Comparison of ENCODE assay signal across 18 mouse cellular contexts in the genomic region with DNA sequence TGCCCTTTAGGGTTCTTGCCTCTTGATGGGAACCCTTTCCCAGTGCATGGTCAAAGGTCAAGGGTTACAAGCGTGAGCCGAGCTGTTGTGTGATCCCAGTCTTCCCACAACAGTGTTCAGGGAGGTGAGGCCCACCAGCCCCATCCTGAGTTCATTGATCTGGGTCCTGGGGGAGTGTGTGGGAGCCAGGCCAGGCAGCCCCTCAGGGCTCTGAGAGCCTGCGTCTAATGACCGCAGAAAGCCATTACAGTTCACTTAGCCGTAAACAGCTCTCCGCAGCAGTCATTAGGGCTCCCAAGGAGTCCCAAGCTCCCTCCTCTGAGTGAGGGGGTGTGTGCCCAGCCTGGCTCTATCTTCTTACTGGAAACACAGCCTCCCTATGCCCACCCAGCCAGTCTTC.
A peak's percentile ranks its signal among the peaks of the same experiment; 100 is the strongest.
DNase-seq lines count a peak whose midpoint lies in the region; ATAC-seq lines count a peak whose summit lies in the region.
"Had no signal": no experiment of that assay in that cellular context is flagged by ENCODE, and none has a peak within 500 bp of the region (broad histone marks: within the 10 kb centered on the region; RNA-seq: fewer than 3 reads in every experiment).

No protein-coding gene starts in this region.

- H3K4me1 ChIP-seq in hindbrain, embryonic 11.5 days (replicated peaks; ENCODE audit: control insufficient read depth, insufficient read depth, low read length), result no peaks in the 10 kb centered on the region
- no peaks in the 10 kb centered on the region for H3K4me1 ChIP-seq in hindbrain, embryonic 14.5 days (replicated peaks; ENCODE audit: control insufficient read depth, insufficient read depth, low read length)
- 0 out of 2 replicates have a peak, but pooled peaks cover 4% of the 10 kb centered on the region for H3K4me1 ChIP-seq in kidney, embryonic 16.5 days (ENCODE audit: insufficient read depth, low read length)
- H3K4me1 ChIP-seq: embryonic facial prominence, embryonic 13.5 days had no signal

- no peak for DNase-seq in hindbrain, embryonic 11.5 days (ENCODE audit: low spot score)
- no peak for DNase-seq in hindbrain, embryonic 14.5 days (ENCODE audit: low spot score)
- DNase-seq in kidney, adult 8-10 months, result no peak
- peak; percentile 57 for DNase-seq in retina, postnatal 1 day
- DNase-seq in retina, embryonic 14.5 days (ENCODE audit: low spot score), result no peak
- no peak for DNase-seq in left cerebral cortex, adult 8-10 months (ENCODE audit: low spot score in 2 of 2)
- DNase-seq: adrenal gland, adult 2 months; adrenal gland, postnatal 25 days; cerebellum, adult 18-20 months; cerebellum, adult 9-11 months; cerebellum, postnatal 36 days; gastrocnemius, postnatal 10 days; heart, adult 18-20 months; heart, postnatal 10 days had no signal

- H3K4me2 ChIP-seq in hindbrain, embryonic 11.5 days (replicated peaks; ENCODE audit: low read depth, low read length), result no peak overlapping the region
- H3K4me2 ChIP-seq in hindbrain, embryonic 14.5 days (replicated peaks), result no peak overlapping the region
- H3K4me2 ChIP-seq in kidney, embryonic 16.5 days (replicated peaks; ENCODE audit: low read depth, low read length), result no peak overlapping the region
- H3K4me2 ChIP-seq: embryonic facial prominence, embryonic 13.5 days had no signal

- H3K36me3 ChIP-seq in hindbrain, embryonic 11.5 days (ENCODE audit: control insufficient read depth, insufficient read depth, low read length), result no peaks in the 10 kb centered on the region
- no peaks in the 10 kb centered on the region for H3K36me3 ChIP-seq in hindbrain, embryonic 14.5 days (replicated peaks; ENCODE audit: control insufficient read depth, insufficient read depth)
- no peaks in the 10 kb centered on the region for H3K36me3 ChIP-seq in kidney, embryonic 16.5 days (ENCODE audit: insufficient read depth, low read length)
- H3K36me3 ChIP-seq: embryonic facial prominence, embryonic 13.5 days; heart, embryonic 10.5 days had no signal

- 61% methylated on average over 6 of the region's 6 CpGs for WGBS in hindbrain, embryonic 11.5 days
- 55% methylated on average over 6 of the region's 6 CpGs for WGBS in hindbrain, embryonic 14.5 days
- WGBS in kidney, embryonic 16.5 days, result 25% methylated on average over 6 of the region's 6 CpGs

- no peaks in the 10 kb centered on the region for H3K27me3 ChIP-seq in hindbrain, embryonic 11.5 days (ENCODE audit: control insufficient read depth, insufficient read depth, low read length)
- no peaks in the 10 kb centered on the region for H3K27me3 ChIP-seq in hindbrain, embryonic 14.5 days (ENCODE audit: control insufficient read depth, insufficient read depth, low read length)
- no peaks in the 10 kb centered on the region for H3K27me3 ChIP-seq in kidney, embryonic 16.5 days (ENCODE audit: insufficient read depth, low read length)
- H3K27me3 ChIP-seq: embryonic facial prominence, embryonic 13.5 days had no signal

- H3K9me3 ChIP-seq in hindbrain, embryonic 11.5 days (ENCODE audit: control insufficient read depth, low read length), result no peaks in the 10 kb centered on the region
- no peaks in the 10 kb centered on the region for H3K9me3 ChIP-seq in hindbrain, embryonic 14.5 days (ENCODE audit: control insufficient read depth, low read length)
- H3K9me3 ChIP-seq in kidney, embryonic 16.5 days (ENCODE audit: low read length), result no peaks in the 10 kb centered on the region
- H3K9me3 ChIP-seq: embryonic facial prominence, embryonic 13.5 days; heart, embryonic 10.5 days had no signal

- H3K9ac ChIP-seq in hindbrain, embryonic 11.5 days (ENCODE audit: low read depth, low read length), result no peak overlapping the region
- no peak overlapping the region for H3K9ac ChIP-seq in hindbrain, embryonic 14.5 days
- no peak overlapping the region for H3K9ac ChIP-seq in kidney, embryonic 16.5 days (replicated peaks; ENCODE audit: low read length)
- H3K9ac ChIP-seq: embryonic facial prominence, embryonic 13.5 days had no signal

- no peak for ATAC-seq in hindbrain, embryonic 11.5 days (ENCODE audit: low FRiP score)
- ATAC-seq in hindbrain, embryonic 14.5 days (ENCODE audit: low FRiP score), result no peak
- peak; percentile 53; the same call in 1 of the 2 replicates for ATAC-seq in kidney, embryonic 16.5 days (ENCODE audit: low FRiP score, low TSS enrichment)
- ATAC-seq: forebrain, embryonic 14.5 days had no signal

- H3K27ac ChIP-seq in hindbrain, embryonic 11.5 days (ENCODE audit: low read depth, low read length), result peak overlapping the region; percentile 24; the same call in 1 of the 2 replicates
- no peak overlapping the region for H3K27ac ChIP-seq in hindbrain, embryonic 14.5 days
- no peak overlapping the region for H3K27ac ChIP-seq in kidney, embryonic 16.5 days (ENCODE audit: low read length)
- H3K27ac ChIP-seq: embryonic facial prominence, embryonic 13.5 days; heart, embryonic 10.5 days had no signal

- no peak overlapping the region for H3K4me3 ChIP-seq in hindbrain, embryonic 11.5 days (ENCODE audit: low read depth, low read length)
- H3K4me3 ChIP-seq in hindbrain, embryonic 14.5 days (replicated peaks; ENCODE audit: low read length), result no peak overlapping the region
- no peak overlapping the region for H3K4me3 ChIP-seq in kidney, embryonic 16.5 days (ENCODE audit: low read length)
- H3K4me3 ChIP-seq: embryonic facial prominence, embryonic 13.5 days; heart, embryonic 10.5 days had no signal
